Mouse (Mus musculus) forebrain, embryonic 13.5 days (tissue): ENCODE data around the gene Pafah2. TPM values are rescaled to one million over a fixed set of nuclear protein-coding genes. Genes with fewer than 3 reads are reported as not detected.
"Not testable (repeated sequence)": the region's sequence is repeated elsewhere in the genome, so short reads cannot be mapped to it uniquely, and the experiment has no call there.

ENCODE experiments used
- ATAC-seq: fragments of 200-750 bp; cut with Nextera tagmentation; 2 replicates; pipeline ENCODE4 v1.8.0; 2017
- H3K27ac ChIP-seq: fragments of 300-500 bp; sonication (generic); 2 replicates; pipeline ENCODE4 v1.5.1; 2015; ENCODE audit warnings: inconsistent platforms, mild to moderate bottlenecking, moderate library complexity
- H3K27me3 ChIP-seq: fragments of 300-500 bp; sonication (generic); 2 replicates; pipeline ENCODE4 v1.6.1; 2015; ENCODE audit warnings: mild to moderate bottlenecking, inconsistent platforms
- H3K36me3 ChIP-seq: fragments of 300-500 bp; sonication (generic); 2 replicates; pipeline ENCODE4 v1.6.1; 2015; ENCODE audit warnings: mild to moderate bottlenecking, inconsistent platforms; ENCODE audit not compliant: poor library complexity, severe bottlenecking
- H3K4me1 ChIP-seq: fragments of 300-500 bp; sonication (generic); 2 replicates; pipeline ENCODE4 v1.6.1; 2015; ENCODE audit warnings: inconsistent platforms
- H3K4me2 ChIP-seq: fragments of 300-500 bp; sonication (generic); 2 replicates; pipeline ENCODE4 v1.6.1; 2015; ENCODE audit warnings: inconsistent platforms, mild to moderate bottlenecking, moderate library complexity
- H3K4me3 ChIP-seq: fragments of 300-500 bp; sonication (generic); 2 replicates; pipeline ENCODE4 v1.5.1; 2015; ENCODE audit warnings: mild to moderate bottlenecking, inconsistent platforms
- H3K9ac ChIP-seq: fragments of 300-500 bp; sonication (generic); 2 replicates; pipeline ENCODE4 v1.6.1; 2015; ENCODE audit warnings: mild to moderate bottlenecking, inconsistent platforms
- H3K9me3 ChIP-seq: fragments of 300-500 bp; sonication (generic); replicated peaks from 2 replicates; pipeline ENCODE4 v1.6.1; 2016; ENCODE audit warnings: inconsistent platforms
- WGBS: fragments of 180-500 bp; shearing (Covaris S2); methylation state at CpG from one replicate; pipeline ENCODE4 v1.1.7; 2015; 5-methylcytosine and 5-hydroxymethylcytosine counted together
- polyA plus RNA-seq: library from polyadenylated mRNA; unstranded; fragments of >200 nt; fragmentation: Nextera tagmentation; extraction: Ambion mirVana; gene quantifications from 2 replicates; pipeline ENCODE4 v1.2.1, GENCODE M21; 2015

Pafah2 gene
- polyA plus RNA-seq, 1 experiment from 2014 or later: 6.3 TPM

DNA sequence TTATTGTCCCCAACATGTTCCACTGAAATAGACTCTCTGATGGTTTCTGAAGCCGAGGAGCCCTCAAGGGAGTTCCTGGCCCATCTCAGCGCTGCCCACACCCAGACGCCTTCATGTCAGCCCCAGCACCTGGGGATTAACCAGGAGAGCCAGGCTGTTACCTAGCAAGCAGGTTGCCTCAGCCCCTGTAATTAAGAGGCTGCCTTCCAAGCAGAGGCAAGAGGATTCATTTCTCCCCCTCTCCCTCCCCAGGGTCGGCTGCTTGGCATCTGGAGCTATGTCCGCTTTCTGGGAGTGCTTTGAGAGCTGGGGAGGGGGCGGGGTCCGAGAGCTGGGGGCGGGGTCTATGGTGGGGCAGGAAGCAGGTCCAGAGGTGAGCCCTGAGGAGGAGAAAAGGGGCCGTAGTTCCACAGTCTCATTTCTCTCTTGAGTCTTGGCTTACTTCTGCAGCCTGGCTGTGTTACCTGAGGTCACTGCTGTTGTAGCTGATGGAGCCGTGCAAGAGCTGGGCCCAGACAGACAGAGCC, 18.0 kb upstream of the Pafah2 start:
- Histone ChIP-seq H3K4me2 (no peak overlapping the region), H3K36me3 (no peaks in the 10 kb centered on the region), H3K4me3 (no peak overlapping the region), H3K27ac (no peak overlapping the region), H3K4me1 (no peaks in the 10 kb centered on the region), H3K9me3 (no peaks in the 10 kb centered on the region), H3K9ac (no peak overlapping the region), H3K27me3 (peaks cover 4% of the 10 kb centered on the region; the same call in 1 of the 2 replicates)
- 48% methylated on average over 8 of the region's 10 CpGs for WGBS
- ATAC-seq: no peak

DNA sequence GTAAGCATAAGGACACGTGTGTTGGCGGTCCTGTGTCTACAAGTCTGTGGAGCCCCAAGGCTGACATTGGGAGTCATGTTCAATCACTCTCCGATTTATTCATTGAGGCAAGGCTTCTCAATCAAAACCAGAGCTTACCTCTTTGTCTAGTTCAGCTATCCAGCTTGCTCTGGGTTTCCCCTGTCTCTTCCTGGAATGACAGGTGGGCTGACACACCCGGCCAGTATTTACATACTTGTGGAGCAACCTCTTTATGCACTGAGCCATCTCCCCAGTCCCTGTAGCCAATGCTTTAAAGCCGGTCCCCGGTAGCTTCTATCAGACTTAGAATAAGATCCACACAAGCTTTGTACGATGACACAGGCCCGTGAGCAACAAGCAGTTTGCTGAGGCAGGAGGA, 16.6 kb upstream of the Pafah2 start:
- Histone ChIP-seq H3K27me3 (no peaks in the 10 kb centered on the region), H3K4me3 (no peak overlapping the region), H3K4me1 (no peaks in the 10 kb centered on the region), H3K9ac (no peak overlapping the region), H3K27ac (no peak overlapping the region), H3K36me3 (no peaks in the 10 kb centered on the region), H3K4me2 (no peak overlapping the region), H3K9me3 (no peaks in the 10 kb centered on the region)
- WGBS: 83% methylated on average over 8 of the region's 8 CpGs
- ATAC-seq: no peak

- H3K27me3 ChIP-seq, H3K9me3 ChIP-seq, H3K27ac ChIP-seq, H3K4me2 ChIP-seq, H3K4me1 ChIP-seq, ATAC-seq, H3K36me3 ChIP-seq, H3K9ac ChIP-seq, H3K4me3 ChIP-seq: not testable (repeated sequence)
- 100% methylated on average over 2 of the region's 6 CpGs for WGBS
Measured at GRCm38 (mm10) chr4:134383750-134384149, 12.4 kb upstream of the Pafah2 start, which contains the start of gene Extl1. Extl1 (minus strand) TSS chr4:134383850.

GRCm38 (mm10) chr4:134387268-134387667, 8.9 kb upstream of the Pafah2 start:
- no peak overlapping the region for H3K27ac ChIP-seq
- H3K4me3 ChIP-seq: no peak overlapping the region
- H3K36me3 ChIP-seq: no peaks in the 10 kb centered on the region
- no peaks in the 10 kb centered on the region for H3K27me3 ChIP-seq
- no peaks in the 10 kb centered on the region; the same call in 1 of the 2 replicates for H3K9me3 ChIP-seq
- H3K4me1 ChIP-seq: peaks cover under 1% of the 10 kb centered on the region; the same call in 1 of the 2 replicates
- no peak overlapping the region for H3K4me2 ChIP-seq
- H3K9ac ChIP-seq: no peak overlapping the region
- ATAC-seq: no peak
- WGBS: 71% methylated on average over 6 of the region's 6 CpGs

DNA sequence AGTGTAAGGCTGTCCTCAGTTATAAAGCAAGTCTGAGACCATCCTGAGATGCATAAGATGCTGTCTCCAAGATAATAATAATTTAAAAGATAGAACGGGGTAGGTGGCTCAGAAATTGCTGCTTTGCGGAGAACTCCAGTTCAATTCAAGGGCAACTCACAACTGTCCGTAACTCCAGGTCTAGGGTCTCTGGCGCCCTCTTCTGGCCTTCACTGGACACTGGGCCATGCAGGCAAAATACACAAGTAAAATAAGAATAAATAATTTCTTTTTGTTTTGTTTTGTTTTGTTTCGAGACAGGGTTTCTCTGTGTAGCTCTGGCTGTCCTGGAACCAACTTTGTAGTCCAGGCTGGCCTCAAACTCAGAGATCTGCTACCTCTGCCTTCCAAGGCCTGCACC, 7.7 kb upstream of the Pafah2 start:
- Histone ChIP-seq H3K36me3 (no peaks in the 10 kb centered on the region), H3K4me2 (no peak overlapping the region), H3K4me1 (peaks cover 8% of the 10 kb centered on the region), H3K9me3 (no peaks in the 10 kb centered on the region; the same call in 1 of the 2 replicates), H3K27ac (no peak overlapping the region), H3K4me3 (no peak overlapping the region), H3K27me3 (no peaks in the 10 kb centered on the region), H3K9ac (no peak overlapping the region)
- no peak for ATAC-seq
- 19% methylated on average over 5 of the region's 5 CpGs for WGBS

GRCm38 (mm10) chr4:134391636-134392035, 4.5 kb upstream of the Pafah2 start:
- Histone ChIP-seq H3K4me1 (peaks cover 11% of the 10 kb centered on the region), H3K27me3 (no peaks in the 10 kb centered on the region), H3K36me3 (no peaks in the 10 kb centered on the region), H3K27ac (no peak overlapping the region), H3K4me3 (no peak overlapping the region), H3K9ac (no peak overlapping the region), H3K4me2 (no peak overlapping the region), H3K9me3 (no peaks in the 10 kb centered on the region; the same call in 1 of the 2 replicates)
- ATAC-seq: no peak
- 85% methylated on average over 1 of the region's 1 CpGs for WGBS

- Histone ChIP-seq H3K4me3 (no peak overlapping the region), H3K9ac (no peak overlapping the region), H3K9me3 (no peaks in the 10 kb centered on the region; the same call in 1 of the 2 replicates), H3K4me1 (peaks cover 19% of the 10 kb centered on the region), H3K27me3 (no peaks in the 10 kb centered on the region), H3K4me2 (no peak overlapping the region), H3K27ac (no peak overlapping the region; the same call in 1 of the 2 replicates), H3K36me3 (no peaks in the 10 kb centered on the region)
- ATAC-seq: no peak
- WGBS: 17% methylated on average over 8 of the region's 8 CpGs
Measured at GRCm38 (mm10) chr4:134392595-134392994, 3.5 kb upstream of the Pafah2 start.

DNA sequence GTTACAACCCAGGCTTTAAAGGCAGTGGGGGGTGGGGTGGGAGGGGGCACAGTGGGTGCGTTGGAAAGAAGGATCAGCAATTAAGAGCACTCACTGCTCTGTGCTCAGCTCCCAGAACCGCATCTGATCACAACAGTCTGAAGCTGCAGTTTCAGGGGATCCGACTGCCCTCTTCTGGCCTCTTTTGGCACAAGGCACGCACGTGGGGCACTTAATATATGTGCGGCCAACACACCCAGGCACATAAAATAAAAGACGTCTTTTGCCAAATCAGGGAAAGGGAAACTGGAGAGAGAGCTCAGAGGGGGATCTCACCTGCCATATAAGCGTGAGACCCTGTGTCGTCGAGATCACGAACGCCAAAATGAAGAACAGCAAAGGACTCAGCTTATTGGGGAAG, 3.1 kb upstream of the Pafah2 start:
- H3K27me3 ChIP-seq: no peaks in the 10 kb centered on the region
- peaks cover 22% of the 10 kb centered on the region for H3K4me1 ChIP-seq
- no peaks in the 10 kb centered on the region for H3K36me3 ChIP-seq
- WGBS: 19% methylated on average over 12 of the region's 12 CpGs
- no peak for ATAC-seq
- H3K9ac ChIP-seq: no peak overlapping the region
- H3K4me3 ChIP-seq: no peak overlapping the region
- H3K27ac ChIP-seq: no peak overlapping the region
- H3K4me2 ChIP-seq: no peak overlapping the region
- H3K9me3 ChIP-seq: no peaks in the 10 kb centered on the region; the same call in 1 of the 2 replicates

GRCm38 (mm10) chr4:134395142-134395541, 978 bp upstream of the Pafah2 start:
- no peak overlapping the region for H3K4me3 ChIP-seq
- no peak overlapping the region for H3K27ac ChIP-seq
- WGBS: 95% methylated on average over 7 of the region's 7 CpGs
- H3K4me2 ChIP-seq: 0 out of 2 replicates have a peak overlapping the region, but pooled peaks have one; percentile 61
- no peaks in the 10 kb centered on the region for H3K27me3 ChIP-seq
- no peak overlapping the region for H3K9ac ChIP-seq
- no peaks in the 10 kb centered on the region; the same call in 1 of the 2 replicates for H3K9me3 ChIP-seq
- H3K36me3 ChIP-seq: no peaks in the 10 kb centered on the region
- ATAC-seq: no peak
- peaks cover 29% of the 10 kb centered on the region for H3K4me1 ChIP-seq

GRCm38 (mm10) chr4:134397121-134397520, 1.0 kb downstream of the Pafah2 start:
- Histone ChIP-seq H3K4me1 (peaks cover 46% of the 10 kb centered on the region), H3K4me3 (peak overlapping the region; percentile 10; the same call in 1 of the 2 replicates), H3K27me3 (no peaks in the 10 kb centered on the region), H3K27ac (no peak overlapping the region), H3K9ac (peak overlapping the region; percentile 51; the same call in 1 of the 2 replicates), H3K36me3 (no peaks in the 10 kb centered on the region), H3K4me2 (peak overlapping the region; percentile 88), H3K9me3 (no peaks in the 10 kb centered on the region)
- ATAC-seq: no peak
- WGBS: 32% methylated on average over 7 of the region's 7 CpGs

- 91% methylated on average over 9 of the region's 9 CpGs for WGBS
- H3K4me2 ChIP-seq: no peak overlapping the region
- no peak for ATAC-seq
Measured at GRCm38 (mm10) chr4:134397732-134398131, 1.6 kb downstream of the Pafah2 start.

DNA sequence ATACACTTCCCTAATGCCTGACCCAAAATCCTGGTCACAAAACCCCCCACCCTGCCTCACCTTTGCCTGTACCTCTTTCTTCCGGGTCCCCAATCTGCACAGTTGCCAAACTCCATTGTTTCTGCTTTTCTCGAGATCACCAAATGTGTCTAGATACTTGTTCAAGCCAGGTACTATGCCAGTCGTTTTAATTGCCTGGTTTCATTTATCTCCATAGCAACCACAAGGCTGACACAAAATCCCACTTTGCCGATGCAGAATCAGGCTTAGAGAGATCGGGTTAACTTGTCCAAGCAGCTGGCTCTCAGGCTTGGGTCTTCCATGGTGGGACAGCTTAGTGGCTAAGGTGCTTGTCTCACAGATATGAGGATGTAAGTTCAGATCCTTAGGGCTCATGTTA, 4.1 kb downstream of the Pafah2 start:
- Histone ChIP-seq H3K4me2 (peak overlapping the region; percentile 71), H3K27me3 (no peaks in the 10 kb centered on the region), H3K9ac (no peak overlapping the region), H3K4me1 (peaks cover 46% of the 10 kb centered on the region), H3K36me3 (no peaks in the 10 kb centered on the region), H3K27ac (no peak overlapping the region; the same call in 1 of the 2 replicates), H3K4me3 (no peak overlapping the region), H3K9me3 (no peaks in the 10 kb centered on the region)
- ATAC-seq: no peak
- 11% methylated on average over 5 of the region's 5 CpGs for WGBS

More at GRCm38 (mm10) chr4:134397732-134398131, 1.6 kb downstream of the Pafah2 start:
- no peak overlapping the region for H3K4me3 ChIP-seq
- H3K36me3 ChIP-seq: no peaks in the 10 kb centered on the region
- no peak overlapping the region for H3K9ac ChIP-seq
- no peaks in the 10 kb centered on the region for H3K9me3 ChIP-seq
- H3K27me3 ChIP-seq: no peaks in the 10 kb centered on the region
- peaks cover 44% of the 10 kb centered on the region for H3K4me1 ChIP-seq
- no peak overlapping the region for H3K27ac ChIP-seq

DNA sequence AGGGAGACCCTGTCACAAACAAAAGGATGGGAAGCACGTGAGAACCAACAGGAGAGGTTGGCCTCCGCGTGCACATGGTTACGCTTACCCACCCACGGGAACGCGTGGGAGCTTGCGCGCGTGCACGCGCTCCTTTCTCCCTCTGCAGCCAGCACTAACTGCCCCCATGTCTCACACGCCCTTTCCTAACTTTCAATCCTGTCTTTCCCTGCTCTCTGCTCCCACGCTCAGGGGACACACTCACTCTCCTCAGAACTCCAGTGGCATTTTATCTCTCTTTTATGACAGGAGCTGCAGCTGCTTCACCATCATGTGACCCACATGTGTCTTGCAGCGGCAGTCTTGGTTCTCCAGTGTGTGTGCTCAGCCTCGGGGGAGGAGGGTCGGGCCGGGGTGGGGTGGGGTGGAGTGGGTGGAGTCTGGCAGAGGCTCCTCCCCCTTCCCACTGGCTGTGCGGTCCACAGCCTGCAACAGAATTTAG, 5.1 kb downstream of the Pafah2 start:
- Histone ChIP-seq H3K9me3 (no peaks in the 10 kb centered on the region), H3K4me2 (peak overlapping the region; percentile 71), H3K9ac (peak overlapping the region; percentile 63), H3K27ac (peak overlapping the region; percentile 57), H3K4me3 (peak overlapping the region; percentile 38), H3K36me3 (no peaks in the 10 kb centered on the region), H3K4me1 (peaks cover 46% of the 10 kb centered on the region), H3K27me3 (no peaks in the 10 kb centered on the region)
- 3% methylated on average over 19 of the region's 19 CpGs for WGBS
- peak; percentile 80 for ATAC-seq
